Mouse (Mus musculus) intestine, embryonic 14.5 days (tissue): ENCODE measurements at regions not wholly inside any gene's neighbourhood (a gene's known extent, or its start where the extent isn't known, plus 50 kb on each side); places are given as distances from the start of the nearest gene placed in this dataset.

Source experiments
- ATAC-seq: fragments of 200-750 bp; cut with Nextera tagmentation; replicated peaks from 2 replicates; pipeline ENCODE4 v1.8.0; 2017; ENCODE audit warnings: low read depth, moderate number of reproducible peaks, moderate TSS enrichment, moderate library complexity; ENCODE audit not compliant: low FRiP score, low TSS enrichment
- DNase-seq: peaks from one replicate; pipeline ENCODE4 v3.0.0-alpha.2; 2018; ENCODE audit warnings: low spot score
- H3K27ac ChIP-seq: fragments of 300-500 bp; sonication (generic); 2 replicates; pipeline ENCODE4 v1.5.1; 2014; ENCODE audit warnings: low read depth, mild to moderate bottlenecking, control low read depth
- H3K27me3 ChIP-seq: fragments of 300-500 bp; sonication (generic); replicated peaks from 2 replicates; pipeline ENCODE4 v1.6.1; 2014; ENCODE audit warnings: low read length, control low read depth; ENCODE audit not compliant: control insufficient read depth, insufficient read depth
- H3K36me3 ChIP-seq: fragments of 300-500 bp; sonication (generic); 2 replicates; pipeline ENCODE4 v1.6.1; 2014; ENCODE audit warnings: low read length, control low read depth; ENCODE audit not compliant: control insufficient read depth, insufficient read depth
- H3K4me1 ChIP-seq: fragments of 300-500 bp; sonication (generic); replicated peaks from 2 replicates; pipeline ENCODE4 v1.6.1; 2014; ENCODE audit warnings: low read length, control low read depth, mixed read lengths; ENCODE audit not compliant: control insufficient read depth, insufficient read depth
- H3K4me2 ChIP-seq: fragments of 300-500 bp; sonication (generic); 2 replicates; pipeline ENCODE4 v1.6.1; 2014; ENCODE audit warnings: low read length
- H3K4me3 ChIP-seq: fragments of 300-500 bp; sonication (generic); 2 replicates; pipeline ENCODE4 v1.5.1; 2014; ENCODE audit warnings: low read depth, low read length, control low read depth, mixed read lengths
- H3K9ac ChIP-seq: fragments of 300-500 bp; sonication (generic); 2 replicates; pipeline ENCODE4 v1.6.1; 2014; ENCODE audit warnings: mild to moderate bottlenecking, low read length
- H3K9me3 ChIP-seq: fragments of 300-500 bp; sonication (generic); 2 replicates; pipeline ENCODE4 v1.6.1; 2016; ENCODE audit warnings: low read length, control low read depth; ENCODE audit not compliant: control insufficient read depth
- WGBS: fragments of 180-500 bp; shearing (Covaris S2); extraction: QIAGEN DNeasy Blood & Tissue Kit; methylation state at CpG from one replicate; pipeline ENCODE4 v1.1.7; 2014; 5-methylcytosine and 5-hydroxymethylcytosine counted together

DNA sequence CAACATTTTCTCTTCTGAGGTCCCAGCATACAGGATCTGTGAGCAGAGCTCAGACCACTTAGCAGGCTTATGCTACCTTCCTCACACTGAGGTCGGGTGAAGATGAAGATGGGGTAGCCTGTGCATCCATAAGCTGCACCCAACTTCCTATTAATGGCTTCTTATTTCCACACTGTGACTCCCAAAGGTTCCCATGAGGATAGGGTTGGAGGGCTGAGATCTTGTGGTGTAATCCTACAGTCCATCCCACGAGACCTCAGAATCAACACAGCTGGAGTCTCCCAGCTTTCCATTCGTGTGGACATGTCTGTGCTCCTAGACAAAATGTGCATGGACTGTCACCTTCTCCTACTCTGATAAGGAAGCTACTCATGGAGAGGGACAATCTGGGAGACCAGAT, 80.0 kb upstream of the Cd93 start:
- 76% methylated on average over 3 of the region's 3 CpGs for WGBS

DNA sequence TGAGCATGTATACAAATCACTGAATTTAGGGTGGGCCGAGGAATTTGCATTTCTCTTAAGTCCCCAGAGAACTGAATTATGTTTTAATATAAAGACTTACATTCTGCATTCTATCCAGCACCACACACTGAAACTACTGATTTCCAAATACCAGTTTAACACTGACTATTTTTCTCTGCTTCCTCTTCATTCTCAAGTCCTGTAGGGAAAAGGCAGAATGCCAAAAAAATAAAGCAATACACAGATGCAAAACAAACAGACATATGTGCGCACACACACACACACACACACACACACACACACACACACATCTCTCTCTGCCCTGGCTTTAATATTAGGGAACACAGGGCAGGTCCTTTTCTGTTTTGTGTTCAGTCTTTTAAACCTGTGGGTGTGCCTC, 79.6 kb upstream of the Cd93 start:
- no peaks in the 10 kb centered on the region for H3K36me3 ChIP-seq
- H3K4me1 ChIP-seq = peaks cover 3% of the 10 kb centered on the region
- H3K27me3 ChIP-seq = no peaks in the 10 kb centered on the region
- WGBS = 72% methylated on average over 2 of the region's 2 CpGs
- H3K27ac ChIP-seq = no peak overlapping the region
- no peak overlapping the region for H3K4me2 ChIP-seq
- no peak overlapping the region for H3K4me3 ChIP-seq
- ATAC-seq (no peak), DNase-seq (no peak)
- H3K9ac ChIP-seq = no peak overlapping the region
- H3K9me3 ChIP-seq = no peaks in the 10 kb centered on the region

More for the DNA sequence above, 80.0 kb upstream of the Cd93 start:
- Histone ChIP-seq H3K4me3 (no peak overlapping the region), H3K4me1 (peaks cover 3% of the 10 kb centered on the region), H3K27me3 (no peaks in the 10 kb centered on the region), H3K4me2 (no peak overlapping the region), H3K36me3 (no peaks in the 10 kb centered on the region), H3K9ac (no peak overlapping the region), H3K27ac (no peak overlapping the region), H3K9me3 (no peaks in the 10 kb centered on the region)
- DNase-seq (no peak), ATAC-seq (no peak)

DNA sequence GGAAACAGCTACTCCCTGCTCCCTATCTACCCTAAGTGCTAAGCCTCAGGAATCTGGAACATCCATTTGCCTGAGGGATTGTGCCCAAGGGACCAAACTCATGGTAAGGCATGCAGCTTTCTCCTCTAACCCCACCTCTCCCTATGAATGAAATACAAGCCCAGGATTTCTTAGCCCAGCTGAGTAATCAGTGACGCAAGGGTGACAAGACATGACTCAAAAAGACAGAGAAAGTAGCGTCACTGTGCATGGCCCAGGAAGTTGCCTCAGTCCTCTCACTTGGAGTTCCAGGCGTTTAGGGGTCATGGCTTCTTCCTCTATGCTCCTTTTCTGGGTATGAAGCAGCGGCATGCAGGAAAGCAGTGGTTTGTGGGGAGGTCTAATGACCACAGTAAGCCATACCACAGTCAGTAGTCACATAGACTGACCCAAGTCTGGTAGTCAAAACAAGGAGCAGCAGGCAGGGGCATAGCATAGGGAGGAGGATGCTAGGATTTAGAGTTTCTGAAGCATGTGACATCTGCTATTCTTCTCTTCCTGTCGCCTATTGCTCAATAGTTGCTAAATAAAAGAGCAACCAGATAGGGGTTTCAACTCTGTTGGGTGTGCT, 78.7 kb upstream of the Cd93 start:
- Histone ChIP-seq H3K36me3 (no peaks in the 10 kb centered on the region), H3K9me3 (no peaks in the 10 kb centered on the region), H3K4me2 (no peak overlapping the region), H3K27ac (no peak overlapping the region), H3K27me3 (no peaks in the 10 kb centered on the region), H3K9ac (no peak overlapping the region), H3K4me1 (peaks cover 3% of the 10 kb centered on the region), H3K4me3 (no peak overlapping the region)
- 71% methylated on average over 5 of the region's 5 CpGs for WGBS
- no peak for DNase-seq
- ATAC-seq = no peak

DNA sequence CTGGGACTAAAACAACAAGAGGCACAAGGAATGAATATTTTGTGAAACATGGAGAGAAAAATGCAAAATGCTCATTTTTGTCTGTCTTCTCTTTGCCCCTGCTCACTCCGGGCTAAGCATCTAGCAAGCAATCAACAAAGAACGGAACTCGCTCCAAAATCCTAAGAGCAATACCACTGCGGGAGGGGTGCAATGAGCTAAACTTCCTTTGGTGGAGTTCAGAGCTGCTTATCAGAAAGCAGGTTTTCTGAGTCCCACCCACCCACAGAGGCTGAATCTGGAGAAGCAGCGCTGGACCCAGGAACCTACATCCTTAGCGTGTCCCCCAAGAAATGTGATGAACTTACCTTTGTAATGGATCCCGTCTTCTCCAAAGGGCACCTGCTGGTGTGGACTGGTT, 76.9 kb upstream of the Cd93 start:
- Histone ChIP-seq H3K27me3 (no peaks in the 10 kb centered on the region), H3K27ac (no peak overlapping the region), H3K4me1 (peaks cover 3% of the 10 kb centered on the region), H3K4me3 (no peak overlapping the region), H3K4me2 (0 out of 2 replicates have a peak overlapping the region, but pooled peaks have one; percentile 16), H3K9me3 (no peaks in the 10 kb centered on the region), H3K9ac (no peak overlapping the region), H3K36me3 (no peaks in the 10 kb centered on the region)
- no peak for ATAC-seq
- 57% methylated on average over 7 of the region's 7 CpGs for WGBS
- no peak for DNase-seq

DNA sequence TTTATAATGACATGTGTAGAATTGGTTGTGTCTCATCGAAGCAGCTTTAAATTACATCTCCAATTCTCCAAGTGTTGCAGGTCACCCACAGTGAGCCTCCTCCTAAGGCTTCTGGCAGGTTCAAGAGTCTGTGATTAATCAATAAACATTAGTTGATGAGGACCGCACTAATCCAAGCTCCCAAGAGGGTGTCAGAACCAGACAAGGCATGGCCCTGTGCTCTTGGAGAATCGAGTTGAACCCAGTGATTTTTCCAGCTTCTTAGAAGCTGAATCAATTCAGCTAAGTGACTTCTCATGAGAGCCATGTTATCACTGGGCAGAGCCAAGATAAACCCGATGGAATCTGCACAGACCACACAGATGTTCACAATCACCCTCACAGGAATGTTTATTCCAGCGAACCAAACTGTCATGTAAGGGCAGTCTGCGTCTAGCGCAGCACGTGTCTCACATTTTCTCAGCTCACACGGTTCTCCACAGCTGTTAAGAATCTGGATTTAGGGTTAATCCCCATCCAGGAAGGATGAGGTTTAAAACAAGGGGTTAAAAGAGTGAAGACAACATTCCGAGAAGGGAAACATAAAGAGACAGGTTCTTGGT, 76.4 kb upstream of the Cd93 start:
- no peak overlapping the region for H3K9ac ChIP-seq
- WGBS = 29% methylated on average over 10 of the region's 10 CpGs
- H3K9me3 ChIP-seq = no peaks in the 10 kb centered on the region
- no peaks in the 10 kb centered on the region for H3K36me3 ChIP-seq
- peaks cover 3% of the 10 kb centered on the region for H3K4me1 ChIP-seq
- no peak overlapping the region for H3K4me3 ChIP-seq
- DNase-seq = no peak
- 0 out of 2 replicates have a peak overlapping the region, but pooled peaks have one; percentile 16 for H3K4me2 ChIP-seq
- no peak overlapping the region for H3K27ac ChIP-seq
- no peaks in the 10 kb centered on the region for H3K27me3 ChIP-seq
- no peak for ATAC-seq

DNA sequence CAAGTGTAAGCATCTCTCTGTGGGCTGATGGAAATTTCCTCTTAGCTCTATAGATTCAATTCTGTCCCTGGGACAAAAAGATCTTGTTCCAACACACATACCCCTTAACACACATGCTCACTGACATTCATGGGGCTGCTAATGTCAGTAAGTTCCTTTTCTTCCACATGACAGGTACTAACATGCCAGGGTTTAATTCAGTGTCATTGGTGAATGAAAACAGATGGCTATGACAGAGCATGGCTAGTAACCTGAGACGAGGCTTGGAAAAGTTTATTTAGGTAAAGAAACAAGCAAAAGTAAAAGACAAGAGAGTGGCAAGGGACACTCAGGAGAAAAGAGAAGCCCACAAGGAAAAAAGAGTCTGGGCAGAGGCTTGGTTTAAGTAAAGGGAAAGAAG, 74.5 kb upstream of the Cd93 start:
- H3K4me1 ChIP-seq = peaks cover 3% of the 10 kb centered on the region
- DNase-seq = no peak
- ATAC-seq = no peak
- H3K36me3 ChIP-seq = no peaks in the 10 kb centered on the region
- WGBS = 45% methylated on average over 1 of the region's 1 CpGs
- no peaks in the 10 kb centered on the region for H3K27me3 ChIP-seq
- H3K9ac ChIP-seq = no peak overlapping the region
- H3K4me2 ChIP-seq = no peak overlapping the region
- H3K27ac ChIP-seq = no peak overlapping the region
- no peaks in the 10 kb centered on the region for H3K9me3 ChIP-seq
- H3K4me3 ChIP-seq = no peak overlapping the region

DNA sequence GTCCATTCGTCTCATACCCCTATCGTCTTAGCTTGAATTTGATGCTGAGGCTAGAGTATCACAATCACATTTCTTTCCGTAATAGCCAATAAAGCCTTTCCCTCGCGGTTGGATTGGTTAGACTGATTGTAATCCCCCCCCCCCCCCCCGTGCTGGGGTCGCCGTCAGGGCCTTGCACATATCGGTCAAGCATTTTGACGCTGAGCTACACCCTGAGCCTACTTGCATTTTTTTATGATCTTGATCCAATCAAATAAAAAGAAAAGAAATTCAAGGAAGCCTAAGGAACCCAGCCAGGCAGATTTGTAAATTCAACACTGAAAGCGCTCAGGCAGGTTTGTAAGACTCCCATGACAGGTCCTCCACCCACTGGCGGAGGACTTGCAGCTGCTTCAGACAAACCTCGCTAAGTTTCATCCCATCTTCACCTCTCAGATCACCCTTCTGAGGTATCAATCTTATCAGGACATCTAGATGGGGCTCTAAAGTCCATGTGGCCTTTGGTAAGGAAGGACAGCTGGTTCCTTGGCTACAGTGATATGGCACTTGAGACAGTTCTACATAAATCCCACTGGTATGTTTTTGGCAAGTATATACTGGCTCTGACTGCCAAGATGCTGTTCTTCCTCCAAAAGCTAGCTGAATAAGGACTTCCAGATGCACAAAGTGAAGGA, 66.8 kb upstream of the Cd93 start:
- no peak overlapping the region for H3K27ac ChIP-seq
- H3K4me2 ChIP-seq = no peak overlapping the region
- DNase-seq (no peak), ATAC-seq (no peak)
- H3K9ac ChIP-seq = no peak overlapping the region
- no peaks in the 10 kb centered on the region for H3K9me3 ChIP-seq
- no peak overlapping the region for H3K4me3 ChIP-seq
- 83% methylated on average over 13 of the region's 13 CpGs for WGBS
- H3K4me1 ChIP-seq = 0 out of 2 replicates have a peak, but pooled peaks cover 7% of the 10 kb centered on the region
- no peaks in the 10 kb centered on the region for H3K27me3 ChIP-seq
- H3K36me3 ChIP-seq = no peaks in the 10 kb centered on the region

DNA sequence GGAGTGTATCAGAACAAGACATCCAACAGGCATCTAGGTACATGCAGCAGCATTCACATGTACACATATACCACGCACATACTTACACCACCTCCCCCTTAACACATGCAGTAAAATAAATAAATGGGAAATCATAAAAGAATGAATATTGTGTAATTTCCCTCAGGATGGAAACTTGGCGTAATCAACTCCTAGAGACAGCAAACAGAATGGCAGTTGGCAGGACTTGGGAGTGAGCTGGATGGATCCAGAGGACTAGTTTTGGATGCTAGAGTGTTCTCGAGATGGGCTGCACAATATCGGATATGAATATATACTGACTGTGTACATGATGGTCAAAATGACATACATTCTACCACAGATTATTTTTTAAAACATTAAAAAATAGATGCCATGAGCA, 66.0 kb upstream of the Cd93 start:
- no peaks in the 10 kb centered on the region for H3K36me3 ChIP-seq
- 95% methylated on average over 4 of the region's 4 CpGs for WGBS
- H3K9ac ChIP-seq = no peak overlapping the region
- H3K4me3 ChIP-seq = no peak overlapping the region
- DNase-seq (no peak), ATAC-seq (no peak)
- H3K4me1 ChIP-seq = 0 out of 2 replicates have a peak, but pooled peaks cover 7% of the 10 kb centered on the region
- no peaks in the 10 kb centered on the region for H3K27me3 ChIP-seq
- H3K4me2 ChIP-seq = no peak overlapping the region
- H3K27ac ChIP-seq = no peak overlapping the region
- H3K9me3 ChIP-seq = no peaks in the 10 kb centered on the region

DNA sequence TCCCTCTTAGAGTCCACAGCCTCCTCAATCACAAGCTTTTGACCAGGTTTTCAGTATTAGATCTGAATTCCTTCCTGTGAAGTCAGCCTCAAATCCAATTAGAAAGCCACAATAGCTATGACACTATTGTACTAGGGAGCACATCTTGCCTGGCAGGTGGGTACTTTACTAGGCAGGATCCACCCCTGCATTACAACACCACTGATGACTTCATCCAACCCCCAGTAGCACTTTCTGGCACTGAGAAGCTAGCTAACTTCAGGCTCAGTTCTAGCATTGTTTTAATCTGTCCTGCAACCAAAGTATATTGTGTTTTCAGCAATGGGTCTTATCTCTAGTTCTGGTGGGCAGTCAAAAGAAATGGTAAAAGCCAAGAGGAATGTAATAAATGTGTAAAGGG, 64.2 kb upstream of the Cd93 start:
- H3K27me3 ChIP-seq = no peaks in the 10 kb centered on the region
- ATAC-seq = no peak
- no peak overlapping the region for H3K27ac ChIP-seq
- no peak overlapping the region for H3K4me2 ChIP-seq
- DNase-seq = no peak
- 0 out of 2 replicates have a peak, but pooled peaks cover 7% of the 10 kb centered on the region for H3K4me1 ChIP-seq
- H3K9me3 ChIP-seq = no peaks in the 10 kb centered on the region
- no peak overlapping the region for H3K9ac ChIP-seq
- no peak overlapping the region for H3K4me3 ChIP-seq
- no peaks in the 10 kb centered on the region for H3K36me3 ChIP-seq
